Comparison of ENCODE assay signal across 15 mouse cellular contexts in the genomic region with DNA sequence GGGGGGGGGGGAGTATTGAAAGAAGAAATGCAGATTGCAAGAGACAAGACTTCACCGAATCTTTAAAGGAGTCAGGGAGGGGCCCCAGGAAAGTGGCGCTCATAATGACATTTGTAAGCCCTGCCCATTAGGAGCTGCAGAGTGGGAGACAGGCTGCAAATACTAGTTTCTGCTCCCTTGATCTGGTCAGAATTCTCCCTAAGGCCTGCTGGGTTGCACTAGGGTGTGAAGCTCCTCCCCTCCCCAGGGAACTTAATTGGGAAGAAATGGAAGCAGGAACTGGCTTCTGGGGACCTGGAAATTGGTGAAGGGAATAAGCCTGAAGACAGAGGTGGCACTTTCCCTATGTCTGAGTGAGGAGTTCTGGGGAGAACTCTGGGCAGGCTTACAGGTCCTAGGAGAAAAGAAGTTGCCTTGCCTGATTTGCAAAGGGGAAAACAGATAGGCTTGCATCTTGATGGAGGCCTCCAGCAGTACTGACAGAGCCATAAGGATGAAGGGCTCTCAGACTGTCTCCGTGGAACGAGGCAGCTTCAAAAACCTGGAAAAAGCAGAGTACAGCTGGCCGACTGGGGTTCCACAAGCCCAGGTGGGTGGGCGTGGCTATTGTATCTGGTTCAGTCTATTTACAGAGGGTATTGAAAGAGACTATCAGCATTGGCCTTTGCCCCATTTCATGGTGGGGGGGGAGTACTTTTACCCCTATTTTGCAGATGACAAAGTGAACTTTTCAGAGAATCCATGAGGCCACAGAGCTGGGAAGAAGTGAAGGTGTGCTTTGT.
DNase-seq lines count a peak whose midpoint lies in the region; ATAC-seq lines count a peak whose summit lies in the region.
"Had no signal": no experiment of that assay in that cellular context is flagged by ENCODE, and none has a peak within 500 bp of the region (broad histone marks: within the 10 kb centered on the region; RNA-seq: fewer than 3 reads in every experiment).

No protein-coding gene starts in this region.

- peak; percentile 47; the same call in 1 of the 2 replicates for ATAC-seq in kidney, embryonic 15.5 days (replicated peaks; ENCODE audit: low FRiP score)
- no peak for ATAC-seq in embryonic facial prominence, embryonic 11.5 days (replicated peaks; ENCODE audit: insufficient number of reproducible peaks, low FRiP score, low TSS enrichment, low read depth)
- peak; percentile 51 for ATAC-seq in liver, embryonic 15.5 days (ENCODE audit: insufficient read depth)
- no peak; the same call in 1 of the 2 replicates for ATAC-seq in hindbrain, embryonic 13.5 days (ENCODE audit: low FRiP score)

- DNase-seq in kidney, adult 8-10 months = no peak
- DNase-seq in ES-CJ7 (ENCODE audit: low read depth, low spot score) = peak; percentile 60
- DNase-seq in embryonic facial prominence, embryonic 11.5 days (ENCODE audit: low spot score) = no peak
- DNase-seq in ovary, postnatal 36 days (ENCODE audit: low spot score) = no peak
- DNase-seq: cerebellum, adult 9-10 months; heart, postnatal 4 days; right cerebral cortex, adult 18-20 months had no signal

- H3K4me3 ChIP-seq in kidney, embryonic 15.5 days (replicated peaks) = no peak overlapping the region
- H3K4me3 ChIP-seq in embryonic facial prominence, embryonic 11.5 days (ENCODE audit: low read depth, low read length) = no peak overlapping the region
- no peak overlapping the region for H3K4me3 ChIP-seq in liver, embryonic 15.5 days (replicated peaks)
- H3K4me3 ChIP-seq in hindbrain, embryonic 13.5 days = no peak overlapping the region
- H3K4me3 ChIP-seq: heart, embryonic 10.5 days; left cerebral cortex, adult 2 months; limb, embryonic 15.5 days; megakaryocyte, embryonic 14.5 days; neural tube, embryonic 12.5 days had no signal

- WGBS in kidney, embryonic 15.5 days = 23% methylated on average over 6 of the region's 6 CpGs
- WGBS in embryonic facial prominence, embryonic 11.5 days = 18% methylated on average over 6 of the region's 6 CpGs
- 25% methylated on average over 6 of the region's 6 CpGs for WGBS in liver, embryonic 15.5 days (ENCODE audit: insufficient replicate concordance)
- WGBS in hindbrain, embryonic 13.5 days = 19% methylated on average over 6 of the region's 6 CpGs

- H3K4me1 ChIP-seq in kidney, embryonic 15.5 days = peaks cover 30% of the 10 kb centered on the region
- no peaks in the 10 kb centered on the region; the same call in none of the 2 replicates for H3K4me1 ChIP-seq in embryonic facial prominence, embryonic 11.5 days (ENCODE audit: control insufficient read depth, insufficient read depth, low read length)
- H3K4me1 ChIP-seq in liver, embryonic 15.5 days (replicated peaks) = peaks cover 29% of the 10 kb centered on the region; the same call in 1 of the 2 replicates
- H3K4me1 ChIP-seq in hindbrain, embryonic 13.5 days (replicated peaks) = peaks cover 24% of the 10 kb centered on the region

- no peak overlapping the region for H3K4me2 ChIP-seq in kidney, embryonic 15.5 days
- no peak overlapping the region for H3K4me2 ChIP-seq in embryonic facial prominence, embryonic 11.5 days (ENCODE audit: low read depth, low read length)
- no peak overlapping the region for H3K4me2 ChIP-seq in liver, embryonic 15.5 days
- no peak overlapping the region for H3K4me2 ChIP-seq in hindbrain, embryonic 13.5 days
- H3K4me2 ChIP-seq: limb, embryonic 15.5 days; neural tube, embryonic 12.5 days had no signal

- no peaks in the 10 kb centered on the region for H3K27me3 ChIP-seq in kidney, embryonic 15.5 days
- H3K27me3 ChIP-seq in embryonic facial prominence, embryonic 11.5 days (ENCODE audit: control insufficient read depth, insufficient read depth, low read length) = no peaks in the 10 kb centered on the region
- no peaks in the 10 kb centered on the region for H3K27me3 ChIP-seq in liver, embryonic 15.5 days
- H3K27me3 ChIP-seq in hindbrain, embryonic 13.5 days = 0 out of 2 replicates have a peak, but pooled peaks cover 3% of the 10 kb centered on the region
- H3K27me3 ChIP-seq: limb, embryonic 15.5 days; neural tube, embryonic 12.5 days had no signal

- H3K27ac ChIP-seq in kidney, embryonic 15.5 days = 0 out of 2 replicates have a peak overlapping the region, but pooled peaks have one; percentile 7
- H3K27ac ChIP-seq in embryonic facial prominence, embryonic 11.5 days (replicated peaks; ENCODE audit: low read depth, low read length) = 0 out of 2 replicates have a peak overlapping the region, but pooled peaks have one; percentile 4
- H3K27ac ChIP-seq in liver, embryonic 15.5 days (replicated peaks) = peak overlapping the region; percentile 51; the same call in 1 of the 2 replicates
- H3K27ac ChIP-seq in hindbrain, embryonic 13.5 days = no peak overlapping the region
- H3K27ac ChIP-seq: heart, embryonic 10.5 days; left cerebral cortex, adult 2 months; limb, embryonic 15.5 days; neural tube, embryonic 12.5 days had no signal

- no peak overlapping the region for H3K9ac ChIP-seq in kidney, embryonic 15.5 days
- no peak overlapping the region for H3K9ac ChIP-seq in embryonic facial prominence, embryonic 11.5 days (replicated peaks; ENCODE audit: low read length)
- no peak overlapping the region for H3K9ac ChIP-seq in liver, embryonic 15.5 days
- no peak overlapping the region for H3K9ac ChIP-seq in hindbrain, embryonic 13.5 days
- H3K9ac ChIP-seq: limb, embryonic 15.5 days; neural tube, embryonic 12.5 days had no signal

- no peaks in the 10 kb centered on the region for H3K36me3 ChIP-seq in kidney, embryonic 15.5 days
- H3K36me3 ChIP-seq in embryonic facial prominence, embryonic 11.5 days (replicated peaks; ENCODE audit: control insufficient read depth, insufficient read depth, low read depth, low read length) = no peaks in the 10 kb centered on the region
- H3K36me3 ChIP-seq in liver, embryonic 15.5 days (replicated peaks) = no peaks in the 10 kb centered on the region
- no peaks in the 10 kb centered on the region for H3K36me3 ChIP-seq in hindbrain, embryonic 13.5 days
- H3K36me3 ChIP-seq: heart, embryonic 10.5 days; limb, embryonic 15.5 days; neural tube, embryonic 12.5 days had no signal

- no peaks in the 10 kb centered on the region for H3K9me3 ChIP-seq in kidney, embryonic 15.5 days (replicated peaks)
- H3K9me3 ChIP-seq in embryonic facial prominence, embryonic 11.5 days (replicated peaks; ENCODE audit: control insufficient read depth, low read length) = no peaks in the 10 kb centered on the region
- H3K9me3 ChIP-seq in liver, embryonic 15.5 days (replicated peaks) = no peaks in the 10 kb centered on the region
- H3K9me3 ChIP-seq in hindbrain, embryonic 13.5 days = no peaks in the 10 kb centered on the region
- H3K9me3 ChIP-seq: heart, embryonic 10.5 days; limb, embryonic 15.5 days; megakaryocyte, embryonic 14.5 days; neural tube, embryonic 12.5 days had no signal

Comparison
In these comparisons a context has a peak if more than half of its experiments do, and no peak if none do; other contexts are left out.
1. ATAC-seq: peak in kidney, embryonic 15.5 days (single experiment) and liver, embryonic 15.5 days (single experiment); none in embryonic facial prominence, embryonic 11.5 days (single experiment) and hindbrain, embryonic 13.5 days (single experiment).